Mouse (Mus musculus) inflammation-experienced regulatory T-cells (primary cell): ENCODE measurements around the gene Gm3183. TPM values are rescaled to one million over a fixed set of nuclear protein-coding genes. Genes with fewer than 3 reads are reported as not detected.

Experiments
- polyA plus RNA-seq, 2 experiments: library from polyadenylated mRNA; unstranded; fragments of 100-300 nt; shearing (Covaris generic); gene quantifications; one replicate each; pipeline ENCODE4 v1.2.1; 2017

The Gm3183 gene
- polyA plus RNA-seq = 1 to 10 TPM; 1.2 to 3.1 TPM

DNA sequence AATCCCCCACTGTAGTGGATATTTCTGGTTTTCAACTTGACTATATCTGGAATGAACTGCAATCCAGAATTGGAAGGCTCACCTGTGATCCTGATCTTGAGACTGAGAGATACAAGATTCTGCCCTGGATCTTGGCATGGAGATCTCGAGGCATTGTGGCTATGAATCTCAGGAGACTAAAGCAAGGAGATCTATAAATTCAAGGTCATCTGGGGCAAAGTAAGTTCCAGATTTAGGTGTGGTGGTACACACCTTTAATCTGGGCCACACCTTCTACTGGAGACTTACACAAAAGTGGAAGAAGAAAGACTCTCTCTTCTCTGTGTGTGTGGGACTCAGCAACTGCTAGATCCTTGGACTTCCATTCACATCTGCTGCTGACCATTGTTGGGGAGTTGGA is at the start of gene Gm3183:
Gene Gm3183, plus strand, starts transcription at position 301 of the 400 bp plus-strand sequence.

Other genes with a start within 250 kb of the Gm3183 start
- gene Gm3147, start 249.1 kb upstream of the Gm3183 start, polyA plus RNA-seq = not detected
- gene Gm6509, start 241.5 kb upstream of the Gm3183 start, polyA plus RNA-seq = under 1 TPM; 0.17 to 0.28 TPM
- under 1 TPM in 1 of 2 experiments, not detected in 1; 0.72 TPM for gene Gm6205, start 217.1 kb upstream of the Gm3183 start, polyA plus RNA-seq
- 1 to 10 TPM in 1 of 2 experiments, not detected in 1; 1.9 TPM for gene Gm6367, start 123.2 kb downstream of the Gm3183 start, polyA plus RNA-seq
- gene Gm7942, start 241.5 kb downstream of the Gm3183 start, polyA plus RNA-seq = 1 to 10 TPM in 1 of 2 experiments, not detected in 1; 1.4 TPM